Mouse (Mus musculus): ENCODE measurements around the gene Lcp2. TPM values are rescaled to one million over a fixed set of nuclear protein-coding genes. Genes with fewer than 3 reads are reported as not detected.

The Lcp2 gene
- polyA plus RNA-seq, 1 experiment from 2014 or later: 2.0 TPM

- no peaks in the 10 kb centered on the region for H3K36me3 ChIP-seq (replicated peaks; ENCODE audit: control insufficient read depth, insufficient read depth)
- H3K9me3 ChIP-seq (ENCODE audit: control insufficient read depth, low read length): no peaks in the 10 kb centered on the region
- H3K4me2 ChIP-seq (replicated peaks): no peak overlapping the region
- DNase-seq (ENCODE audit: low spot score) (no peak), ATAC-seq (ENCODE audit: low FRiP score) (no peak)
- H3K27me3 ChIP-seq (ENCODE audit: control insufficient read depth, insufficient read depth, low read length): no peaks in the 10 kb centered on the region
- H3K27ac ChIP-seq: no peak overlapping the region
- no peak overlapping the region for H3K4me3 ChIP-seq (replicated peaks; ENCODE audit: low read length)
- 94% methylated on average over 1 of the region's 1 CpGs for WGBS
- H3K9ac ChIP-seq: no peak overlapping the region
- H3K4me1 ChIP-seq (replicated peaks; ENCODE audit: control insufficient read depth, insufficient read depth, low read length): peaks cover 32% of the 10 kb centered on the region
Observed at GRCm38 (mm10) chr11:34109260-34109659, 62.5 kb downstream of the Lcp2 start.

GRCm38 (mm10) chr11:34111940-34112339 lies 65.2 kb downstream of the Lcp2 start:
- Histone ChIP-seq H3K4me1 (replicated peaks; ENCODE audit: control insufficient read depth, insufficient read depth, low read length) (peaks cover 23% of the 10 kb centered on the region), H3K4me3 (replicated peaks; ENCODE audit: low read length) (no peak overlapping the region), H3K4me2 (replicated peaks) (no peak overlapping the region), H3K9me3 (ENCODE audit: control insufficient read depth, low read length) (no peaks in the 10 kb centered on the region), H3K9ac (no peak overlapping the region), H3K27me3 (ENCODE audit: control insufficient read depth, insufficient read depth, low read length) (no peaks in the 10 kb centered on the region), H3K36me3 (replicated peaks; ENCODE audit: control insufficient read depth, insufficient read depth) (no peaks in the 10 kb centered on the region), H3K27ac (peak overlapping the region; percentile 74; the same call in 1 of the 2 replicates)
- no peak for DNase-seq (ENCODE audit: low spot score)
- 45% methylated on average over 7 of the region's 7 CpGs for WGBS
- ATAC-seq (ENCODE audit: low FRiP score): no peak

- H3K27me3 ChIP-seq (ENCODE audit: control insufficient read depth, insufficient read depth, low read length): no peaks in the 10 kb centered on the region
- ATAC-seq (ENCODE audit: low FRiP score): peak; percentile 95
- 15% methylated on average over 4 of the region's 4 CpGs for WGBS
- H3K9ac ChIP-seq: no peak overlapping the region
- peaks cover 23% of the 10 kb centered on the region for H3K4me1 ChIP-seq (replicated peaks; ENCODE audit: control insufficient read depth, insufficient read depth, low read length)
- H3K36me3 ChIP-seq (replicated peaks; ENCODE audit: control insufficient read depth, insufficient read depth): no peaks in the 10 kb centered on the region
- H3K4me3 ChIP-seq (replicated peaks; ENCODE audit: low read length): no peak overlapping the region
- no peak overlapping the region for H3K4me2 ChIP-seq (replicated peaks)
- DNase-seq (ENCODE audit: low spot score): peak; percentile 78
- H3K9me3 ChIP-seq (ENCODE audit: control insufficient read depth, low read length): no peaks in the 10 kb centered on the region
- H3K27ac ChIP-seq: peak overlapping the region; percentile 74
Observed at GRCm38 (mm10) chr11:34112781-34113380, 66.2 kb downstream of the Lcp2 start.

GRCm38 (mm10) chr11:34113760-34114159 lies 67.0 kb downstream of the Lcp2 start:
- Histone ChIP-seq H3K27me3 (ENCODE audit: control insufficient read depth, insufficient read depth, low read length) (no peaks in the 10 kb centered on the region), H3K36me3 (replicated peaks; ENCODE audit: control insufficient read depth, insufficient read depth) (no peaks in the 10 kb centered on the region), H3K27ac (peak overlapping the region; percentile 74), H3K9me3 (ENCODE audit: control insufficient read depth, low read length) (no peaks in the 10 kb centered on the region), H3K4me1 (replicated peaks; ENCODE audit: control insufficient read depth, insufficient read depth, low read length) (peaks cover 23% of the 10 kb centered on the region), H3K9ac (no peak overlapping the region), H3K4me3 (replicated peaks; ENCODE audit: low read length) (no peak overlapping the region), H3K4me2 (replicated peaks) (no peak overlapping the region)
- WGBS: 43% methylated on average over 2 of the region's 2 CpGs
- DNase-seq (ENCODE audit: low spot score) (no peak), ATAC-seq (ENCODE audit: low FRiP score) (0 out of 2 replicates have a peak, but pooled peaks have one; percentile 16)

GRCm38 (mm10) chr11:34116572-34117135 lies 69.9 kb downstream of the Lcp2 start:
- Histone ChIP-seq H3K4me3 (replicated peaks; ENCODE audit: low read length) (no peak overlapping the region), H3K27me3 (ENCODE audit: control insufficient read depth, insufficient read depth, low read length) (no peaks in the 10 kb centered on the region), H3K9me3 (ENCODE audit: control insufficient read depth, low read length) (no peaks in the 10 kb centered on the region), H3K36me3 (replicated peaks; ENCODE audit: control insufficient read depth, insufficient read depth) (no peaks in the 10 kb centered on the region), H3K4me1 (replicated peaks; ENCODE audit: control insufficient read depth, insufficient read depth, low read length) (peaks cover 23% of the 10 kb centered on the region), H3K9ac (no peak overlapping the region), H3K27ac (no peak overlapping the region), H3K4me2 (replicated peaks) (no peak overlapping the region)
- DNase-seq (ENCODE audit: low spot score): no peak
- 74% methylated on average over 2 of the region's 2 CpGs for WGBS
- ATAC-seq (ENCODE audit: low FRiP score): no peak

GRCm38 (mm10) chr11:34117581-34117980 lies 70.9 kb downstream of the Lcp2 start:
- no peak overlapping the region for H3K4me2 ChIP-seq (replicated peaks)
- peaks cover 14% of the 10 kb centered on the region for H3K4me1 ChIP-seq (replicated peaks; ENCODE audit: control insufficient read depth, insufficient read depth, low read length)
- no peaks in the 10 kb centered on the region for H3K9me3 ChIP-seq (ENCODE audit: control insufficient read depth, low read length)
- no peaks in the 10 kb centered on the region for H3K36me3 ChIP-seq (replicated peaks; ENCODE audit: control insufficient read depth, insufficient read depth)
- ATAC-seq (ENCODE audit: low FRiP score): no peak
- WGBS: 86% methylated on average over 3 of the region's 3 CpGs
- no peak overlapping the region for H3K27ac ChIP-seq
- no peak for DNase-seq (ENCODE audit: low spot score)
- H3K9ac ChIP-seq: no peak overlapping the region
- no peaks in the 10 kb centered on the region for H3K27me3 ChIP-seq (ENCODE audit: control insufficient read depth, insufficient read depth, low read length)
- H3K4me3 ChIP-seq (replicated peaks; ENCODE audit: low read length): no peak overlapping the region

GRCm38 (mm10) chr11:34118319-34118718 lies 71.6 kb downstream of the Lcp2 start:
- H3K4me3 ChIP-seq (replicated peaks; ENCODE audit: low read length): no peak overlapping the region
- no peaks in the 10 kb centered on the region for H3K27me3 ChIP-seq (ENCODE audit: control insufficient read depth, insufficient read depth, low read length)
- H3K36me3 ChIP-seq (replicated peaks; ENCODE audit: control insufficient read depth, insufficient read depth): no peaks in the 10 kb centered on the region
- H3K4me2 ChIP-seq (replicated peaks): no peak overlapping the region
- 92% methylated on average over 3 of the region's 3 CpGs for WGBS
- no peaks in the 10 kb centered on the region for H3K9me3 ChIP-seq (ENCODE audit: control insufficient read depth, low read length)
- H3K9ac ChIP-seq: no peak overlapping the region
- DNase-seq (ENCODE audit: low spot score): no peak
- no peak overlapping the region for H3K27ac ChIP-seq
- no peak for ATAC-seq (ENCODE audit: low FRiP score)
- H3K4me1 ChIP-seq (replicated peaks; ENCODE audit: control insufficient read depth, insufficient read depth, low read length): peaks cover 6% of the 10 kb centered on the region

GRCm38 (mm10) chr11:34123147-34123546 lies 76.4 kb downstream of the Lcp2 start:
- no peaks in the 10 kb centered on the region for H3K9me3 ChIP-seq (ENCODE audit: control insufficient read depth, low read length)
- H3K36me3 ChIP-seq (replicated peaks; ENCODE audit: control insufficient read depth, insufficient read depth): no peaks in the 10 kb centered on the region
- no peaks in the 10 kb centered on the region for H3K4me1 ChIP-seq (replicated peaks; ENCODE audit: control insufficient read depth, insufficient read depth, low read length)
- H3K9ac ChIP-seq: no peak overlapping the region
- H3K4me3 ChIP-seq (replicated peaks; ENCODE audit: low read length): no peak overlapping the region
- H3K27ac ChIP-seq: no peak overlapping the region
- DNase-seq (ENCODE audit: low spot score) (peak; percentile 81), ATAC-seq (ENCODE audit: low FRiP score) (no peak; the same call in 1 of the 2 replicates)
- no peak overlapping the region for H3K4me2 ChIP-seq (replicated peaks)
- no peaks in the 10 kb centered on the region for H3K27me3 ChIP-seq (ENCODE audit: control insufficient read depth, insufficient read depth, low read length)
- WGBS: 21% methylated on average over 2 of the region's 2 CpGs

- ATAC-seq (ENCODE audit: low FRiP score): no peak
- no peaks in the 10 kb centered on the region for H3K27me3 ChIP-seq (ENCODE audit: control insufficient read depth, insufficient read depth, low read length)
- H3K4me3 ChIP-seq (replicated peaks; ENCODE audit: low read length): no peak overlapping the region
- WGBS: 62% methylated on average over 7 of the region's 7 CpGs
- no peaks in the 10 kb centered on the region for H3K9me3 ChIP-seq (ENCODE audit: control insufficient read depth, low read length)
- H3K27ac ChIP-seq: no peak overlapping the region
- H3K9ac ChIP-seq: no peak overlapping the region
- H3K36me3 ChIP-seq (replicated peaks; ENCODE audit: control insufficient read depth, insufficient read depth): no peaks in the 10 kb centered on the region
- H3K4me1 ChIP-seq (replicated peaks; ENCODE audit: control insufficient read depth, insufficient read depth, low read length): no peaks in the 10 kb centered on the region
- DNase-seq (ENCODE audit: low spot score): no peak
- no peak overlapping the region for H3K4me2 ChIP-seq (replicated peaks)
Observed at GRCm38 (mm10) chr11:34124852-34125251, 78.1 kb downstream of the Lcp2 start.
